Mouse (Mus musculus) embryonic facial prominence, embryonic 14.5 days (tissue): ENCODE data around the gene B3gnt6. TPM values are rescaled to one million over a fixed set of nuclear protein-coding genes. Genes with fewer than 3 reads are reported as not detected.
"Not testable (repeated sequence)": the region's sequence is repeated elsewhere in the genome, so short reads cannot be mapped to it uniquely, and the experiment has no call there.

Source experiments
- ATAC-seq: fragments of 200-750 bp; cut with Nextera tagmentation; 2 replicates; pipeline ENCODE4 v1.8.0; 2017; ENCODE audit warnings: low read depth, moderate number of reproducible peaks, moderate TSS enrichment
- DNase-seq: peaks from one replicate; pipeline ENCODE4 v3.0.0-alpha.2; 2015; ENCODE audit warnings: low spot score
- H3K27ac ChIP-seq: fragments of 300-500 bp; sonication (generic); replicated peaks from 2 replicates; pipeline ENCODE4 v1.5.1; 2014; ENCODE audit warnings: low read depth, mild to moderate bottlenecking, low read length, moderate library complexity
- H3K27me3 ChIP-seq: fragments of 300-500 bp; sonication (generic); replicated peaks from 2 replicates; pipeline ENCODE4 v1.6.1; 2014; ENCODE audit warnings: low read length; ENCODE audit not compliant: control insufficient read depth, insufficient read depth
- H3K36me3 ChIP-seq: fragments of 300-500 bp; sonication (generic); 2 replicates; pipeline ENCODE4 v1.6.1; 2014; ENCODE audit warnings: low read length, mixed read lengths; ENCODE audit not compliant: control insufficient read depth, insufficient read depth
- H3K4me1 ChIP-seq: fragments of 300-500 bp; sonication (generic); 2 replicates; pipeline ENCODE4 v1.6.1; 2014; ENCODE audit warnings: antibody characterized with exemption, low read length; ENCODE audit not compliant: control insufficient read depth, insufficient read depth
- H3K4me2 ChIP-seq: fragments of 300-500 bp; sonication (generic); 2 replicates; pipeline ENCODE4 v1.6.1; 2014; ENCODE audit warnings: low read depth, mild to moderate bottlenecking, low read length, moderate library complexity, mixed read lengths
- H3K4me3 ChIP-seq: fragments of 300-500 bp; sonication (generic); 2 replicates; pipeline ENCODE4 v1.5.1; 2014; ENCODE audit warnings: low read depth, mild to moderate bottlenecking, low read length
- H3K9ac ChIP-seq: fragments of 300-500 bp; sonication (generic); 2 replicates; pipeline ENCODE4 v1.6.1; 2014; ENCODE audit warnings: low read depth, mild to moderate bottlenecking, low read length, moderate library complexity, mixed read lengths
- H3K9me3 ChIP-seq: fragments of 300-500 bp; sonication (generic); 2 replicates; pipeline ENCODE4 v1.6.1; 2016; ENCODE audit warnings: low read length; ENCODE audit not compliant: control insufficient read depth
- WGBS: fragments of 180-500 bp; shearing (Covaris S2); extraction: QIAGEN DNeasy Blood & Tissue Kit; methylation state at CpG from one replicate; pipeline ENCODE4 v1.1.7; 2014; 5-methylcytosine and 5-hydroxymethylcytosine counted together
- polyA plus RNA-seq: library from polyadenylated mRNA; unstranded; fragments of >200 nt; fragmentation: Nextera tagmentation; extraction: Ambion mirVana; gene quantifications from 2 replicates; pipeline ENCODE4 v1.2.1, GENCODE M21; 2014

The B3gnt6 gene
- polyA plus RNA-seq, 1 experiment from 2014 or later: 0.07 TPM

DNA sequence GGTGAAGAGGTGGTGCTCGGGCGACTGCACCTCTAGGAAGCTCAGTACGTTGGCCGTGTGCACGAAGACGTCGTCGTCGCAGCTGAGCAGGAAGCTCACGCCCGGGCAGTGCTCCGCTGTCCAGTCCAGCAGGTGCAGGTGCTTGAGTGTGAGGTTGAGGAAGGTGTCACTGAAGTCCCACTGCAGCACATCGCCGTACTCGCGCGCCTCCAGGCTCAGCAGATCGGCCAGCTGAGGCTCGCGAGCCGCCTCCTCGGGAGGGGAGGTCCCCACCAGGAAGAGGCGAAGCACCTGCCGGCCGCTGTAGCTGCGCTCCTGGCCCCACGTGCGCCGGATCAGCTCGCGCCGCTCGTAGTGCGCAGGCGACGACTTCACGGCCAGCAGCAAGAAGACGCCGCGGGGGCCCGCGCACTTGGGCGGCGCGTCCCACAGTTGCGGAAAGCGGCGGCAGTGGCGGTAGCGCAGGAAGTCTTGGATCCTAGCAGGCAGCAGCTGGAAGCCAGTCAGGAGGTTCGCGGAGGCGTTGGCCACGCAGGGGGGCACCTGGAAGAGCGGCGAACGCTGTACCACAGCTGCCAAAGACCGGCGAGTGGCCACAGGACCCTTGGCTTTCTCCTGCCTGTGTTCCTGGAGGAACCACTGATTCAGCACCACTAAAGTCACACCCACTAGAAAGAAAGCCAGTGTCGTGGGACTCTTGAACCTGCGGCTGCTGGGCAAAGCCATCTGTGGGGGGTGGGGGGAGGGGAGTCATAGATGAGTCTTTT, 5.1 kb downstream of the B3gnt6 start:
- Histone ChIP-seq H3K27me3 (peaks cover 45% of the 10 kb centered on the region), H3K9ac (0 out of 2 replicates have a peak overlapping the region, but pooled peaks have one; percentile 16), H3K4me1 (peaks cover 6% of the 10 kb centered on the region), H3K4me2 (peak overlapping the region; percentile 73), H3K9me3 (no peaks in the 10 kb centered on the region), H3K4me3 (peak overlapping the region; percentile 38), H3K27ac (no peak overlapping the region), H3K36me3 (no peaks in the 10 kb centered on the region)
- ATAC-seq (peak; percentile 47), DNase-seq (no peak)
- WGBS: 7% methylated on average over 20 of the region's 61 CpGs

DNA sequence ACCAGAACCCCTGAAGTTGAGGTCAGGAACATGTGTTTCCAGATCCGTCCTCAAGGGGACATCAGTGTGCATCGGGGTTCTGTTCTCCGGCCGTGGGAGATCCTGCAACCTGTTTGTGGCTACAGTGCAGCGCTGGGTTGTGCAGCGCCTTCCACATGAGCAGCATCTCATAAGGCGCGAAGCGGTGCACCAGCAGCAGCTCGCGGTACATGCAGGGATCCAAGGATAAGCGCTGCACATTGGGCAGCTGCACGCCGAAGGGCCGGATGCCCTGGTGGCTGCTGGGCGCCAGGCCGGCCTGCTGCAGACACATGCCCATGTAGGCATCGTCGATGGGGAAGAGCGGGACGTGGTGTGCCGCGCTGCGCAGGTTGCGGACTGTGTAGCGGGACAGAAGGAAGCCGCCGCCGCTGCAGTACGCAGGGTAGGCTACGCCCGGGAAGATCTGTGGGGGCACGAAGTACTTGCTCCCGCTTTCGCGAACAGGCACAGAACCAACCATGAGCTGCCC, 5.7 kb downstream of the B3gnt6 start:
- H3K4me2 ChIP-seq: peak overlapping the region; percentile 73
- peak overlapping the region; percentile 38 for H3K4me3 ChIP-seq
- H3K27ac ChIP-seq: no peak overlapping the region
- WGBS: 6% methylated on average over 36 of the region's 36 CpGs
- ATAC-seq: peak; percentile 56; the same call in 1 of the 2 replicates
- H3K9ac ChIP-seq: no peak overlapping the region
- H3K36me3 ChIP-seq: no peaks in the 10 kb centered on the region
- peaks cover 6% of the 10 kb centered on the region for H3K4me1 ChIP-seq
- H3K27me3 ChIP-seq: peaks cover 45% of the 10 kb centered on the region
- H3K9me3 ChIP-seq: no peaks in the 10 kb centered on the region
- no peak for DNase-seq

DNA sequence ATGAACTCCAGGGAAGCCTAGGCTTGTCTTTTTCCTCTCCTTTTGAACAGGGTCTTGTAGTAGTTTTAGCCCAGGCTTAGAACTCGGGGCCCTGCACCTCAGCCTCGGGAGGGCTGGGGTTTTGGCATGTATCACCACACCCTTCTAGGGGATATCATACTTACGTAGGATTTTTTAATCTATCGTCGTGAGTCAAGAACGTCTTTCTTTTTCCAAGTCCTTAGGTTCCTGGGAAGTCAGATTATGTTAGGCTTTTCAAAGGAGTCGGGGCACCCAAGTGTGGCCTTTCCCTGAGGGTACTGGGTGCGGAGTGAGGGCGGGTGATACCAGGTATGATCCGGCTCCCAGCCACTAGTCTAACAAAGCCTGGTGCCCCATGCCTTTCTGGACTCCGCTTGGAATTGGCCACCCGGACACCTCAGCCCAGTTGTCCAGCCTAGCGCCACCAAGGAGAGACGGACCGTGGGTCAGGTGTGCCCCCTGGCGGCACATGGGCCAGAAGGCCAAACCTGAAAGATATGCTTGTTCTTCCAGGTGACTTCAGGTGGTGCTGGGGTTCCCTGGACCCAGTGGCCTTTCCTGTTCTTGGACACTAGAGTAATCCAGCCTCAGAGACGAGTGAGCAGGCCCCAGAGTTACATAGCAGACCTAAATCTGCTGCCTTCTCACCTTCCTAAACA, 7.6 kb downstream of the B3gnt6 start:
- no peaks in the 10 kb centered on the region for H3K36me3 ChIP-seq
- 63% methylated on average over 17 of the region's 17 CpGs for WGBS
- no peak overlapping the region for H3K27ac ChIP-seq
- no peak overlapping the region for H3K4me3 ChIP-seq
- no peak overlapping the region for H3K9ac ChIP-seq
- no peak for ATAC-seq
- peaks cover 6% of the 10 kb centered on the region for H3K4me1 ChIP-seq
- DNase-seq: no peak
- H3K4me2 ChIP-seq: no peak overlapping the region
- H3K9me3 ChIP-seq: no peaks in the 10 kb centered on the region
- peaks cover 45% of the 10 kb centered on the region for H3K27me3 ChIP-seq

DNA sequence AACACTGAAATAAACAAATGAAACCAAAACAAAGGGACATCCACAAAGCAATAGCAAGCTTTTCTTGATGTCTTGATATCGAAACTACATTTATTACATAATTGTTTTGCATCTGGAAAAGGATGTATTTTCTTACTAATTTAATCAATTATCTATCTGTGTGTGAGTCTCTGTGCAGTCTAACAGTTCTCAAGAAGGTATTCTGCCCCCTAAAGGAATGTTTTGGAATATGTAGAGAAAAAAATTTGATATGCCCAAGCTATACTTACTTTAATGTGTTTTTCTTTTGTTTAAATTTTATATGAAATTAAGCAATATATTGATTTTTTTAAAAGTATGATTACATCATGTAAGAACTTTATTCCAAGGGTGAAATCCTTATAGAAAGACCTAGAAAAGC, 8.7 kb downstream of the B3gnt6 start:
- Histone ChIP-seq H3K36me3 (no peaks in the 10 kb centered on the region), H3K4me1 (peaks cover 6% of the 10 kb centered on the region), H3K4me3 (no peak overlapping the region), H3K4me2 (no peak overlapping the region), H3K9me3 (no peaks in the 10 kb centered on the region), H3K27me3 (peaks cover 38% of the 10 kb centered on the region), H3K9ac (no peak overlapping the region), H3K27ac (no peak overlapping the region)
- DNase-seq (no peak), ATAC-seq (no peak)
- WGBS: 76% methylated on average over 1 of the region's 1 CpGs

DNA sequence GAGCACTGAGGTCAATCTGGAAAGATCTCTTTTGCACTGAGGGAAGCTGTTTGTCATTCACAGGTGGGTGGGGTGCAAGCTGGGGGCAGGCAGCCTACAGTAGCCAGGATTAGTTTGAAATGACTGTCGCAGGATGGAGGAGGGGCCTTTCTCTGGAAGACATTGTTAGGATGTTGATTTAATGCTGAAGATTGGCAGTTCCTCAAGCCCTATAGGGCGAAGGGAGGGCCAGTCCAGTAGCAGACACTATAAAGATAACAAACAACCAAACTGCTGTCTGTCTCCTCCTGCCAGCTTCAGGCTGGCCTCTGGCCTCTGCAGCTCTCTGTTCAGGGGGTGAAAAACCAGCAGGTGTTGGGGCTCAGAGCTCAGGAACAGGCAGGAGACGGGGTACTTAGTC, 9.5 kb downstream of the B3gnt6 start:
- H3K4me2 ChIP-seq: no peak overlapping the region
- peaks cover 6% of the 10 kb centered on the region for H3K4me1 ChIP-seq
- no peak for DNase-seq
- no peaks in the 10 kb centered on the region for H3K36me3 ChIP-seq
- no peaks in the 10 kb centered on the region for H3K9me3 ChIP-seq
- no peak overlapping the region for H3K4me3 ChIP-seq
- H3K27me3 ChIP-seq: peaks cover 30% of the 10 kb centered on the region
- WGBS: 33% methylated on average over 3 of the region's 3 CpGs
- H3K9ac ChIP-seq: no peak overlapping the region
- no peak overlapping the region for H3K27ac ChIP-seq
- ATAC-seq: no peak

DNA sequence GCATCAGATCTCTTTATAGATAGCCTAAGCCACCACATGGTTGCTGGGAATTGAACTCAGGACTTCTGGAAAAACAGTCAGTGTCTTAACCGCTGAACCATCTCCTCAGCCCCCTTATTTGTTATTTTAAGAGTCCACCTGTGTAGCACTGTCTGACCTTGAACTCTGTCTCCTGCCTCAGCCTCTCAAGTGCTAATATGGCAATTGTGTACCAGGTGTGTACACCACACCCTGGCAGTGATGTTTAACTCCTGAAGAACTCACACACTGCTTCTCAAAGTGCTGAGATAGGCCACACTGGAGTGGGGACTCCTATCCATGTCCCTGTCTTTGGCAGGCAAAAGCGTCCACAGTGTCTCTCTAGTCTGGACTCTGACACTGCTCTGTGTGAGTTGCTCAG, 10.6 kb downstream of the B3gnt6 start:
- ATAC-seq (no peak), DNase-seq (no peak)
- Histone ChIP-seq H3K9me3 (no peaks in the 10 kb centered on the region), H3K4me1 (no peaks in the 10 kb centered on the region), H3K27me3 (peaks cover 19% of the 10 kb centered on the region), H3K36me3 (no peaks in the 10 kb centered on the region), H3K4me3 (no peak overlapping the region), H3K4me2 (no peak overlapping the region), H3K9ac (no peak overlapping the region), H3K27ac (no peak overlapping the region)
- WGBS: 85% methylated on average over 2 of the region's 2 CpGs

DNA sequence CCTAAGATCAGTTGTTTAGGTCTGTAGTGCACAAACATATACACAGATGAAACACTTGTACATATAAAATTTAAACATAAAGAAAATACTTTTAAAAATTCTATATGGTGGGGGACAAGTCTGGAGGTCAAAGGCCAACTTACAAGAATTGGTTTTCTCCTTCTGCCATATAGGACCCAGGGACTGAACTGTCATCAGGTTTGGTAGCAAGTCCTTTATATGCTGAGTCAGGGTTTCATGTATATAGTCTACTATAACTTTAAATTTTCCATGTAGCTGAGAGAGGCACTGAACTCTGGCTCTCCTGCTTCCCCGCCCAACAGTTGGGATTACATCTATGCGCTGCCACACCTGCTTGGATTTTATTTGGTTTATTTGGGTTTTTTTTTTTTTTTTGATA, 11.0 kb downstream of the B3gnt6 start:
- H3K4me3 ChIP-seq: no peak overlapping the region
- ATAC-seq (no peak), DNase-seq (no peak)
- H3K27ac ChIP-seq: no peak overlapping the region
- H3K4me1 ChIP-seq: no peaks in the 10 kb centered on the region
- 90% methylated on average over 2 of the region's 2 CpGs for WGBS
- no peaks in the 10 kb centered on the region for H3K36me3 ChIP-seq
- H3K27me3 ChIP-seq: peaks cover 15% of the 10 kb centered on the region
- H3K9me3 ChIP-seq: no peaks in the 10 kb centered on the region
- H3K9ac ChIP-seq: no peak overlapping the region
- no peak overlapping the region for H3K4me2 ChIP-seq

DNA sequence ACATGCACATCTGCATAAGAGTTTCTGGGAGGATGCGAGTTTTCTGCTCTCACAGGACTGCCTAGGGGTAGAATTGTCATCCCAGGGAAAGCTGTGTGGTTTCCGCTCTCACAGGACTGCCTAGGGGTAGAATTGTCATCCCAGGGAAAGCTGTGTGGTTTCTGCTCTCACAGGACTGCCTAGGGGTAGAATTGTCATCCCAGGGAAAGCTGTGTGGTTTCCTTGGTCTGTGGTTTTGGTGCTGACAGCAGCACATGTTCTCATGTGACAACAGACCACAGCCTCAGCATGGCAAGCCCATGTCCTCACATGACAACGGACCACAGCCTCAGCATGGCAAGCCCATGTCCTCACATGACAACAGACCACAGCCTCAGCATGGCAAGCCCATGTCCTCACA, 11.9 kb downstream of the B3gnt6 start:
- 47% methylated on average over 3 of the region's 3 CpGs for WGBS

More for the DNA sequence above, 11.9 kb downstream of the B3gnt6 start:
- not testable (repeated sequence) for H3K9me3 ChIP-seq, H3K4me2 ChIP-seq, DNase-seq, H3K36me3 ChIP-seq, ATAC-seq, H3K9ac ChIP-seq, H3K4me3 ChIP-seq, H3K27me3 ChIP-seq, H3K4me1 ChIP-seq, H3K27ac ChIP-seq
